Mouse (Mus musculus) natural killer cell, adult 2 months (primary cell): ENCODE measurements around the gene Phykpl.

Experiments
- DNase-seq, 2 experiments: peaks; one replicate each; pipeline ENCODE4 v3.0.0; 2022; ENCODE audit warnings: low spot score in 2 of 2

Phykpl gene

DNA sequence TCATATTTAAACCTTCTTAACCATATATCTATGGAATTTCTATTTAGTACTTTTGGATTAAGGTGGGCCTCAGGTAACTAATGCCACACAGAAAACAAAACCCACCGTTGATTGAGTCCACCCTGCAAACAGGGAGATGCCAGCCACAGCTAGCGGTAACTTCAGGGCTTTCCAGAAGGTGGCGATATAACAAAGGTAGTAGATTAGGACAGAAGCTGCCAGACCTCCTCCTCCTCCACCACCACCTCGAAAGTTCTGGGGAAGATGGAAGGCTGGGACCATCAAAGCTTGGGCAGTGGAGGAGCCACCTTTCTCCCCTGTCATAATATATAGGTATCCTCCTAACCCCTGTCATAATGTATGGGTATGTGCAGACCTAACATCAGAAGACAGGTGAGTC lies 33.1 kb downstream of the Phykpl start:
- DNase-seq = peak; percentile 61 to 76

- DNase-seq = no peak
Observed at GRCm38 (mm10) chr11:51618894-51619408, 34.4 kb downstream of the Phykpl start.

DNA sequence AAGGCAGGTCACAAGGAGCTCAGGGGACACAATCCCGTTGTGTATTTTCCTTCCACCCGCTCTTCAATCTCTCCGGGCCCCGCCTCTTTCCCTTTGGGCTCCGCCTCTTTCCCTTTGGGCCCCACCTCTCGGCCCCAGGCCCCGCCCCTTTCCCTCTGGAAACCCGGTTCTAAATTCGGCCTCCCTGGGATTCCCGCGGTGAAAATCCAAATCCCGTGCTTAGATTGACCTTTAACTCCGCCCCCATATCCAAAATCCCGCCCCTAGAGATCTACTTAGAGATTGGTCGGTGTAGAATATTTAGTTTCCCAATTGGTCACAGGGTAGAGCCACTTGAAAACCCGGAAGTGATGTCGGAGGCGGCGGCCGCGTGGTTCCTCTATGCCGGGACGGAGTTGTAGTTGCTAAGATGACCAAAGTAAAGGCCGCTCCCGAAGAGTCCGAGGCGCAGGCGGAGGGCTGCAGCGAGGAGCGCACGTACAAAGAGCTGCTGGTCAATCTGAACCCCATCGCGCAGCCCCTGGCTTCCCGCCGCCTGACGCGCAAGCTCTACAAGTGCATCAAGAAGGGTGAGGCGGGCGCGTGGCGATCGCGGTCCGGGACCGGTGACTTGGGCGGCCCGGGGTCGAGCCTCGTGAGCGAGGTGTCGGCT lies 35.0 kb downstream of the Phykpl start, which contains the start of gene Nhp2:
Gene Nhp2 (plus strand): TSS at position 327 of the 652 bp plus-strand sequence.
- peak; percentile 85 to 90 for DNase-seq

DNA sequence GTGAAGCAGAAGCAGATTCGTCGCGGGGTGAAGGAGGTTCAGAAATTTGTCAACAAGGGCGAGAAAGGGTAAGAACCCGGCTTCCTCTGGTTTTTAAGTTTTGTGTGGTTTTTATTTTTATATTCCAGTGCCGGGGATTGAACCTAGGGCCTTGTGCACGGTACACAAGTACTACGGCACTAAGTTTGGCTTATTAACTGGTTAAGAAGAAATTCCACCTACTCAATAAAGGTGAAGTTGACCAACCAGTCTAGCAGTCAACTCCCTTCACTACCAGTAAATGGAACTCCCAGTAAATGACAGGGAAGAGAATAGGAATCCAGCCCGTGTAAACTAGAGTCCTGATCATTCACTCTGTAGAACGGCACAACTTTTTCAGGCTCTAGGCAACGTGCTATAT lies 35.5 kb downstream of the Phykpl start:
- DNase-seq = no peak

DNA sequence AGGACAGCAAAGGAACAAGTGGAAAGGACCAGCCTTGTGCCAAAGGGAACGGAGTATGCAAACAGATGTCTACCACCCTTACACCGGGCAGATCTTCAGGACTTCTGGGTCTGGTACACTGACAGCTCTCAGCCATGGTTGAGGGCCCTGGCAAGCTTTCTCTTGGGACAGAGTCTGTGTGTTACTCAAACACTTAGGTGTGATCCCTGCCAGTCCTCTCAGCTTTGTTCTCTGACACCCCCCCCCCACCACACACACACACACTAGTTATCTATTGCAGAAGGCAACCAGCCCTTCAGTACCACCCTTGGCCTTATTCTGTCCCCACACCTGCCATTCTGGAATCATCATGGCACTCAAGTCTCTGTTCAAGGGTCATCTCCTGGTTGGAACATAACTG lies 37.2 kb downstream of the Phykpl start:
- DNase-seq = no peak

DNA sequence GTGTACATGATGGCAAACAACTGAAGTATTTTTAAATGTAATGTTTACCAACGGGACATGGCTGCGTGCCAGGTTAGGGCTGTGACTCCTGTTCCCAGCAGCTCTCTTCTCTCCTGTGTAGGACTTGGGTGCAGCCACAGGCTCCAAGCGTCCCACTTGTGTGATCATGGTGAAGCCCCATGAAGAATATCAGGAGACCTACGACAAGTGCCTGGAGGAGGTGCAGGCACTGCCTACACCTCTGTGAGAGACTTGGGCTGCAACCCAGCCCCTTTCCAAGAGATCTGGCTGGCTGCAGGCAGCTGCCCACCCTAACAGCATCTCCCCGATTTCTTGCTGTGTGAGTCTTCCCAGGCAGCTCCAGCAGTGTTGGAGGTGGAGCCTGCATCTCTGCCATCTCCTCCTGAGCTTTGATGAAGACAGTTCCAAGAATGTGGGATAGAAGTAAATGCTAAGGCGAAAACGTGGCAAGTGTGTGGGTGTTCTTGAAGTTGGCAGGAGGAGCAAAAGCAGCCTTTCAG lies 38.5 kb downstream of the Phykpl start:
- DNase-seq = no peak

DNA sequence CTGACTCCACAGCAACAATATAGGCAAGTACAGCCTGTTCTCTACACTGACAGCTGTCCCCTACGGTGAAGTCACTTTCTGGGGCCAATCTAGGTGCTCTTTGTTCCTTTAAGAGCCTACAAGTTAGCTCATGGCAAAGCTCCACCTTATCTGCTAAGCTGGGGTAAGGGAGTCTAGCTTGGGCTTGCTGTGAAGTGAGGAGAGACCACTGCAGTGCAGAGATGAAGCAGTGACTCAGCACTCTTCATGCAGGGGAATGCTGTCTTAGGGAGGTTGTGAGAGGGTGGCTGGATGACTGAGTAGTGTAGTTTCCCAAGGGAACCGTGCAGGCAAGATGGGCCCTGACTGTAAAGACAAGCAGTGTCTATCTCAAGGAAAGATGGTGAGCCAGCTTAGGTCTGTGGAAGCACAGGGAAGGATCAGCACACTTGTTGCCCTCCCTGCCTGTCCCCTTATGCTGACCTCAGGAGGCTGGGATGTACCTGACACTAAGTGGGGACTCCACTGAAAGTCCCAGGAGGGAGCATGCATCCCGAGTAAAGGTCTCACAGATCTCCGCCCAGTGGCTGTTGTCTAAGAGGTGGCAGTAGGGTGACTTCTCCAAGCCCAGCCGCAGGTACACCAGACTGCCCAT lies 40.7 kb downstream of the Phykpl start:
- no peak for DNase-seq

GRCm38 (mm10) chr11:51627425-51627824 lies 42.9 kb downstream of the Phykpl start:
- DNase-seq = no peak

- DNase-seq = no peak
Observed at GRCm38 (mm10) chr11:51627907-51628306, 43.4 kb downstream of the Phykpl start.

GRCm38 (mm10) chr11:51629651-51630314 lies 45.2 kb downstream of the Phykpl start:
- DNase-seq = no peak

GRCm38 (mm10) chr11:51632130-51632753 lies 47.7 kb downstream of the Phykpl start:
- DNase-seq = no peak

- peak in 1 of 2 experiments; percentile 22 for DNase-seq
Observed at GRCm38 (mm10) chr11:51633200-51633599, 48.6 kb downstream of the Phykpl start.

- DNase-seq = no peak
Observed at GRCm38 (mm10) chr11:51633721-51634120, 49.2 kb downstream of the Phykpl start.

- DNase-seq = no peak
Observed at GRCm38 (mm10) chr11:51635127-51635524, 50.6 kb downstream of the Phykpl start.

DNA sequence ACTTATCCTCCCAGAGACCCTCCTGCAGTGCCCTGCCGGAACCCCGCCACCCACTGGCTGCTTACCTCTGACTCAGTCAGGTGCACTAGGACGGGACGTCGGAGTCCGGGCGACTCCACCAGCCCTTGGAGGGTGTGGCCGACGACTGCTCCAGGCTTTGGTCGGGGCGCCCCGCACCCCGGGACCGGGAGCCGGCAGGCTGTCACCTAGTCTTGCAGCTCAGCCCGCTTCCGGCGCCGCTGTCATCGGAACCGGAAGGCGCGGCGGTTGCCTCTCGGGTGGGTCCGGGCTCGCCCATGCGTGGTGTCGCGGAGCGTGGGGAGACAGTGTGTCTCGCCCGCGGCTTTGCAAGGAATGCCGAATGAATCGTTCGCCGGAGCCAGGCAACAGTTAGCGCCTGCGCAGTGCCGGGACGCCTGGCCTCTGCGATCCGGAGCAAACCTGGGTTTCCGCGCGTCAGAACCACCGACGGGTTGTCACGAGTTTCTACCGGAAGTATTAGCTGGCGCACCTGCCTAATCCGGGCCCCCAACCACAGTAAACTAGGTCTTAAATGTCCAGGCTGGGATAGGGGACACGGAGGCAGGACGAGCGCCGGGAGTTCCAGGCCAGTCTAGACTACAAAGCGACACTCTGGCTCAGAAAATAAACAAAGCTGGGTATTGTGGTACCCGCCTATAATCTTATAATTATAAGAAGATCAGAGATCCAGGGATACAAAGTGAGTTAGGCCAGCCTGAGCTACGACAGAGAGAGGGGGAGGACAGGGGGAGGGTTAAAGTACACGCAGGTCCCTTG lies 51.2 kb downstream of the Phykpl start, which contains the start of gene Rmnd5b:
Gene Rmnd5b (minus strand): TSS at position 372 of the 798 bp plus-strand sequence.
- peak; percentile 86 to 92 for DNase-seq

DNA sequence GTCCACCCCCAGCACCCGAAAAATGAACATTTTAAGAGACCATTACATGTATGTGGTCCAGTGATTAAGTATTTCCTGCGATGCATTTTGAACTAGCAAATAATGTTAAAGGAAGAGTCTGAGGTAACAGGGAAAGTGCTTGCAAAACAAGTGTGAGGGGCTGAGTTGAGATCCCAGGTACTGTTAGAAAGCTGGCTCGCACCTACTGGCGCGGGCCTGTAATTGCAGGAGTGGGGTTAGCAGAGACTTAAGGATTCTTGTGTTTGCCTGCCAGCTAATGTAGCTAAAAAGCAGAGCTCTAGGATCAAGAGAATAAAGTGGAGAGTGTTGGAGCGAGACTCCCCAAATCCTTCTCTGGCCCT lies 51.7 kb downstream of the Phykpl start:
- DNase-seq = peak; percentile 70 to 80

DNA sequence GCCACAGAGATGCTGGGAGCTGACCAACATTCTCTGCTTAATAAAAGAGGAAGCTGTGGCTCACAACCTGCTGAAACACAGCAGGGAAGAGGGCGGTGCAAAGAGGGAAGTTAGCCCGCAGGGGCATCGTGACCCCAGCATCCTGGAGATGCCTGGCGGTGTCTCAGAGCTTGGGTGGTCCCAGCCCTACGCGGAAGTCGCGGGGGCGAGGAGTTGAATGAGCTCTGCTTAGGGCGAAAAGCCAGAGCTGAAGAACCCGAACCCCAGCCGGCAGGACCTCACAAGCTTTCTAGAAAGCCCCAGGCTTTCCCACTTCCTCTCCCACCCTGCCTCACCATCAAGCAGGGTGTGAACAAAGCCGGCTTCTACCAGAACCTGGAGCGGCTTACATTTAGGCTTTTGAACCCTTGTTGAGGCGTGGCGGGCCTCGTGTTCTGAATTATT lies 53.4 kb downstream of the Phykpl start:
- peak; percentile 51 to 81 for DNase-seq

- no peak for DNase-seq
Observed at GRCm38 (mm10) chr11:51638497-51638896, 53.9 kb downstream of the Phykpl start.

- DNase-seq = no peak
Observed at GRCm38 (mm10) chr11:51640748-51641147, 56.2 kb downstream of the Phykpl start.

- DNase-seq = no peak
Observed at GRCm38 (mm10) chr11:51643202-51643601, 58.6 kb downstream of the Phykpl start.

- DNase-seq = peak in 1 of 2 experiments; percentile 14
Observed at GRCm38 (mm10) chr11:51643761-51644160, 59.2 kb downstream of the Phykpl start.
